Mouse (Mus musculus): ENCODE results near the gene Brf1. TPM values are rescaled to one million over a fixed set of nuclear protein-coding genes. Genes with fewer than 3 reads are reported as not detected.
A peak's percentile ranks its signal among the peaks of the same experiment; 100 is the strongest.

Brf1 gene
- polyA plus RNA-seq, 1 experiment from 2014 or later: 55.1 TPM

DNA sequence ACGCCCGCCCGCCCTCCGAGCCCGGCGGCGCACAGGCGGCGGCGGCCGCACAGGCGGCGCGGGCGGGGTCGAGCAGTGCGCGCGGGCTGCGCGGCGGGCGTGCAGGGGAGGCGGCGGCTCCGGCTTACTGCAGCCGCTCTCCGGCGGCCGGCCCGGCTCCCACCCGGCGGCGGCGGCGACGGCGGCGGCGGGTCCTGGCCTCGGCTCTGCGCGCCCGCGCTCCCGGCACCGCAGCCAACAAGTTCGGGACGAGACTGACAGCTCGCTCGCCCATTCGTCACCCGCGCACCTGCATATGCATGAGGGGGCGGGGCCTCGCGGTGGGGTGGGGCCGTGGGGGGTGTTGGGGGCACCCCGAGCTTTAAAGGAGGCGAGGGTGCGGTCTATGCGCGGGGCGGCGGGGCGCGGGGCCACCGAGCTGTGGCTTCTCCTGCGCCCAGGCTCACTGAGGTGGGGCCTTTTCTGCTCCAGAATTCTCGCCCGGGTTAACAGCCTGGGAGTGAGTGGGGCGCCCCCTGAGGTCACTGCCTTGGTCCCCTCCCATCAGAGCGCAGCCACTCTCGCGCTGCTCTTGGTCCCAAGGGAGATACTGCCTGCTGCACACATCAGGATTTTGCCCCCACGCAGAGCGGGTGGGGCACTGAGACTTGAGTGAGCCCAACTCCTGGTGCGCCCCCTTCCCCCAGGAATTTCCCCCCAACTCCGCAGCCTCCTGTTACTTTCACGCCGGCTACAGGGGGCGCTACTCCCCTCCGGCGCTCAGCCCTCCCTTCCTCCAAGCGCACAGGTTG is 70.7 kb downstream of the Brf1 start, which contains the start of gene Jag2:
Jag2 (minus strand) TSS at position 215 of the 791 bp plus-strand sequence.
- WGBS: 1% methylated on average over 70 of the region's 85 CpGs
- Histone ChIP-seq H3K9ac (replicated peaks; ENCODE audit: low read length) (peak within 1 kb of the TSS; percentile 81), H3K27me3 (ENCODE audit: control insufficient read depth, insufficient read depth, low read length) (peaks cover 13% of the 10 kb centered on the region)

GRCm38 (mm10) chr12:112928401-112929241 is 71.9 kb downstream of the Brf1 start:
- 1% methylated on average over 118 of the region's 124 CpGs for WGBS
- Histone ChIP-seq H3K27me3 (ENCODE audit: control insufficient read depth, insufficient read depth, low read length) (peaks cover 13% of the 10 kb centered on the region), H3K4me2 (ENCODE audit: low read length) (peak overlapping the region; percentile 74), H3K36me3 (ENCODE audit: control insufficient read depth, insufficient read depth, low read length) (no peaks in the 10 kb centered on the region), H3K9me3 (ENCODE audit: control insufficient read depth, low read length) (no peaks in the 10 kb centered on the region), H3K4me3 (replicated peaks; ENCODE audit: low read depth, low read length) (peak overlapping the region; percentile 62), H3K9ac (replicated peaks; ENCODE audit: low read length) (peak overlapping the region; percentile 81), H3K4me1 (ENCODE audit: control insufficient read depth, insufficient read depth, low read length) (peaks cover 20% of the 10 kb centered on the region), H3K27ac (replicated peaks; ENCODE audit: low read depth, low read length) (peak overlapping the region; percentile 82)
- ATAC-seq (ENCODE audit: low FRiP score, low TSS enrichment) (peak; percentile 51), DNase-seq (peak; percentile 81)

More for the DNA sequence above, 70.7 kb downstream of the Brf1 start, which contains the start of gene Jag2:
- ATAC-seq (ENCODE audit: low FRiP score, low TSS enrichment): peak; percentile 65
- Histone ChIP-seq H3K4me1 (ENCODE audit: control insufficient read depth, insufficient read depth, low read length) (peaks cover 20% of the 10 kb centered on the region), H3K27ac (replicated peaks; ENCODE audit: low read depth, low read length) (peak within 1 kb of the TSS; percentile 82), H3K4me2 (ENCODE audit: low read length) (peak within 1 kb of the TSS; percentile 74), H3K4me3 (replicated peaks; ENCODE audit: low read depth, low read length) (peak within 1 kb of the TSS; percentile 62), H3K9me3 (ENCODE audit: control insufficient read depth, low read length) (no peaks in the 10 kb centered on the region), H3K36me3 (ENCODE audit: control insufficient read depth, insufficient read depth, low read length) (no peaks in the 10 kb centered on the region)
- peak; percentile 85 for DNase-seq

DNA sequence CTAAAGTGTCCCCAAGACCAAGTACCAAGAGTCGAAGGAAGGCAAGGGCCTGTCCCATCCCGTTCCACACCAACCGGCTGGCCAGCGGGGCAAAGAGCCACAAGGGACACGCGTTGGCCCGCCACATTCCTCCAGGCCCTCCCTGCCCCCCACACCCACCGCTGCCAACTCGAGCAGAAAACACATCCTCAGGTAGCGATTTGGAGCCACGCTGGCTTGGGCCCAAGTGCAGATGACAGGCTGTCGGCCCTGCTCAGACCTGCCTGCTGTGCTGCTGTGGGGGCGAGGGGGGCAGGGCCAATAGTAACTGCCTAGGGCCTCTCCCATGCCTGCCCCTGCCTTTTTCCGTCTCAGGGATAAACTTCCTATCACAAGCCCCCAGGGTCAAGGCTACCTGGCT is 73.2 kb downstream of the Brf1 start:
- Histone ChIP-seq H3K27me3 (ENCODE audit: control insufficient read depth, insufficient read depth, low read length) (peaks cover 13% of the 10 kb centered on the region), H3K4me2 (ENCODE audit: low read length) (peak overlapping the region; percentile 74), H3K4me1 (ENCODE audit: control insufficient read depth, insufficient read depth, low read length) (peaks cover 28% of the 10 kb centered on the region), H3K36me3 (ENCODE audit: control insufficient read depth, insufficient read depth, low read length) (no peaks in the 10 kb centered on the region), H3K4me3 (replicated peaks; ENCODE audit: low read depth, low read length) (peak overlapping the region; percentile 62; the same call in 1 of the 2 replicates), H3K27ac (replicated peaks; ENCODE audit: low read depth, low read length) (no peak overlapping the region), H3K9ac (replicated peaks; ENCODE audit: low read length) (no peak overlapping the region), H3K9me3 (ENCODE audit: control insufficient read depth, low read length) (no peaks in the 10 kb centered on the region)
- no peak for DNase-seq
- 66% methylated on average over 14 of the region's 14 CpGs for WGBS
- ATAC-seq (ENCODE audit: low FRiP score, low TSS enrichment): no peak

DNA sequence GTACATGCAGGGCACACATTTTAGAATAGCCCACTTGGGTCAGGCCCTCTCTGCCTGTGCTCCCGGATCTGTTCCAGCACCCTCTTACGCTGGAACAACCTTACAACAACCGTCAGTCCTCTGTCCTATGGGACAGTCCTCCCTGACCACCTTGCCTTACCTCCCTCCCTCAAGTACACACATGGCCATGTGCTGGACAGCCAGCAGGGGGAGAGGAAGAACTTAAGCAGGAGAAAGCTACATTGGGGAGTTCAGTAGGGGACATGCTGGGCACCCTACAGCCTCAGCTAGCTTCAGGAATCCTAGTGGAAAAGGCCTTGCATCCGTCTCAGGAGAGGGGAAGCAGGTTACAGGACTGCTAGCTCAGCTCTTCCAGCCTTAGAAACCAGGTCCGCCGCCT is 74.6 kb downstream of the Brf1 start:
- no peak for ATAC-seq (ENCODE audit: low FRiP score, low TSS enrichment)
- Histone ChIP-seq H3K9me3 (ENCODE audit: control insufficient read depth, low read length) (no peaks in the 10 kb centered on the region), H3K27ac (replicated peaks; ENCODE audit: low read depth, low read length) (no peak overlapping the region), H3K36me3 (ENCODE audit: control insufficient read depth, insufficient read depth, low read length) (no peaks in the 10 kb centered on the region), H3K4me3 (replicated peaks; ENCODE audit: low read depth, low read length) (no peak overlapping the region), H3K4me1 (ENCODE audit: control insufficient read depth, insufficient read depth, low read length) (peaks cover 30% of the 10 kb centered on the region), H3K4me2 (ENCODE audit: low read length) (no peak overlapping the region), H3K9ac (replicated peaks; ENCODE audit: low read length) (no peak overlapping the region), H3K27me3 (ENCODE audit: control insufficient read depth, insufficient read depth, low read length) (peaks cover 9% of the 10 kb centered on the region)
- 79% methylated on average over 6 of the region's 6 CpGs for WGBS
- DNase-seq: no peak

DNA sequence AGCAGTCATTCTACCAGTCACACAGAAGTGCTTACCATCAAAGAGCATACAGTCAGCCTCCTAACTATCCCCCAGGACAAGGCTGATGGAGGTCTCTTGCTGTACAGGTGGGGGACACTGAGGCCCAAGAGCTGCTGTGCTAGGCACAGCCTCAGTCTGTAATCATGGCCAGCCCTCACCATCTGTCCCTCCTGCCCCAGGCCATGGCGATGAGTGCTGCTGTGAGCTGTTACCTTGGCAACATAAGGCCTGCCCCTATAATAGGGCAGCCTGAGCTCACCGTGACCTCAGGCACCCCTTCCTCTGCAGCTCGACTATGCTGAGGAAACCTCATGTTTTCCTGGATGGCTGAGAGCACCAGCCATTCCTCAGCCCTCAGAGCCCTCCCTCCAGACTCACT is 78.0 kb downstream of the Brf1 start:
- Histone ChIP-seq H3K27me3 (ENCODE audit: control insufficient read depth, insufficient read depth, low read length) (no peaks in the 10 kb centered on the region; the same call in 1 of the 2 replicates), H3K4me3 (replicated peaks; ENCODE audit: low read depth, low read length) (no peak overlapping the region), H3K27ac (replicated peaks; ENCODE audit: low read depth, low read length) (no peak overlapping the region), H3K36me3 (ENCODE audit: control insufficient read depth, insufficient read depth, low read length) (peaks cover 24% of the 10 kb centered on the region), H3K9ac (replicated peaks; ENCODE audit: low read length) (no peak overlapping the region), H3K4me2 (ENCODE audit: low read length) (no peak overlapping the region), H3K9me3 (ENCODE audit: control insufficient read depth, low read length) (no peaks in the 10 kb centered on the region), H3K4me1 (ENCODE audit: control insufficient read depth, insufficient read depth, low read length) (peaks cover 17% of the 10 kb centered on the region)
- no peak for DNase-seq
- WGBS: 13% methylated on average over 3 of the region's 3 CpGs
- no peak for ATAC-seq (ENCODE audit: low FRiP score, low TSS enrichment)

- ATAC-seq (ENCODE audit: low FRiP score, low TSS enrichment): no peak
- no peak overlapping the region for H3K4me2 ChIP-seq (ENCODE audit: low read length)
- H3K9ac ChIP-seq (replicated peaks; ENCODE audit: low read length): no peak overlapping the region
- peaks cover 13% of the 10 kb centered on the region; the same call in 1 of the 2 replicates for H3K4me1 ChIP-seq (ENCODE audit: control insufficient read depth, insufficient read depth, low read length)
- H3K27me3 ChIP-seq (ENCODE audit: control insufficient read depth, insufficient read depth, low read length): no peaks in the 10 kb centered on the region; the same call in 1 of the 2 replicates
- no peak overlapping the region for H3K4me3 ChIP-seq (replicated peaks; ENCODE audit: low read depth, low read length)
- no peak for DNase-seq
- no peaks in the 10 kb centered on the region for H3K9me3 ChIP-seq (ENCODE audit: control insufficient read depth, low read length)
- 88% methylated on average over 12 of the region's 12 CpGs for WGBS
- no peak overlapping the region for H3K27ac ChIP-seq (replicated peaks; ENCODE audit: low read depth, low read length)
- peaks cover 27% of the 10 kb centered on the region for H3K36me3 ChIP-seq (ENCODE audit: control insufficient read depth, insufficient read depth, low read length)
These were observed 79.0 kb downstream of the Brf1 start for GRCm38 (mm10) chr12:112921518-112921917.

DNA sequence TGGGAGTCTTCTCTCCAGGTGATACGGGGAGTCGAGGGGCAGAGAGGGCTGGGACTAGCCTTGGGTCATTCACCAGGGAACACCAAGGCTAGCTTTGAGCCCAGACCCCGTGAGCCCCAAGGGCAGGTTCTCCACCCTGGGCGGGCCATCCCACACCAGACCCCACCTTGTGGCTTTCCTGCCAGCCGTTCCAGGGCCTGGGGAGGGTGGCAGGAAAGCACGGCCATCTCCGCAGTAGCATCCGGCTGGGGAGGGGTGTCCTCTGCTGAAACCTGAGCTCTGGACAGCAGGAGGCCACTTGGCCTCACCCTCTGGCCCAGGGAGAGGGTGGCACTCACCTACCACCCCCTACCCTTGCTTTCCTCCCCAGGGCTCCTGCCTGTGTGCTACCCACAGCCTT is 82.6 kb downstream of the Brf1 start:
- Histone ChIP-seq H3K4me3 (replicated peaks; ENCODE audit: low read depth, low read length) (no peak overlapping the region), H3K4me1 (ENCODE audit: control insufficient read depth, insufficient read depth, low read length) (peaks cover 8% of the 10 kb centered on the region; the same call in 1 of the 2 replicates), H3K27ac (replicated peaks; ENCODE audit: low read depth, low read length) (no peak overlapping the region), H3K4me2 (ENCODE audit: low read length) (no peak overlapping the region), H3K27me3 (ENCODE audit: control insufficient read depth, insufficient read depth, low read length) (no peaks in the 10 kb centered on the region), H3K9me3 (ENCODE audit: control insufficient read depth, low read length) (no peaks in the 10 kb centered on the region), H3K9ac (replicated peaks; ENCODE audit: low read length) (no peak overlapping the region), H3K36me3 (ENCODE audit: control insufficient read depth, insufficient read depth, low read length) (peaks cover 56% of the 10 kb centered on the region)
- WGBS: 59% methylated on average over 8 of the region's 8 CpGs
- no peak for ATAC-seq (ENCODE audit: low FRiP score, low TSS enrichment)
- DNase-seq: no peak

- peaks cover 4% of the 10 kb centered on the region; the same call in 1 of the 2 replicates for H3K4me1 ChIP-seq (ENCODE audit: control insufficient read depth, insufficient read depth, low read length)
- H3K27ac ChIP-seq (replicated peaks; ENCODE audit: low read depth, low read length): no peak overlapping the region
- H3K9me3 ChIP-seq (ENCODE audit: control insufficient read depth, low read length): no peaks in the 10 kb centered on the region
- no peak overlapping the region for H3K4me3 ChIP-seq (replicated peaks; ENCODE audit: low read depth, low read length)
- H3K9ac ChIP-seq (replicated peaks; ENCODE audit: low read length): no peak overlapping the region
- H3K4me2 ChIP-seq (ENCODE audit: low read length): no peak overlapping the region
- ATAC-seq (ENCODE audit: low FRiP score, low TSS enrichment) (no peak), DNase-seq (no peak)
- 87% methylated on average over 11 of the region's 11 CpGs for WGBS
- H3K36me3 ChIP-seq (ENCODE audit: control insufficient read depth, insufficient read depth, low read length): peaks cover 60% of the 10 kb centered on the region
- H3K27me3 ChIP-seq (ENCODE audit: control insufficient read depth, insufficient read depth, low read length): no peaks in the 10 kb centered on the region
These were observed 83.0 kb downstream of the Brf1 start for GRCm38 (mm10) chr12:112917486-112917885.

All from midbrain, embryonic 14.5 days (tissue).